Mouse (Mus musculus) embryonic facial prominence, embryonic 13.5 days (tissue): ENCODE measurements at regions not wholly inside any gene's neighbourhood (a gene's known extent, or its start where the extent isn't known, plus 50 kb on each side); places are given as distances from the start of the nearest gene placed in this dataset.

Experiments
- ATAC-seq: fragments of 200-750 bp; cut with Nextera tagmentation; 2 replicates; pipeline ENCODE4 v1.8.0; 2017; ENCODE audit warnings: low read depth; ENCODE audit not compliant: insufficient number of reproducible peaks, insufficient read depth, low FRiP score, low TSS enrichment
- H3K27ac ChIP-seq: fragments of 300-500 bp; sonication (generic); 2 replicates; pipeline ENCODE4 v1.5.1; 2015; ENCODE audit warnings: moderate library complexity, mild to moderate bottlenecking, inconsistent platforms
- H3K27me3 ChIP-seq: fragments of 300-500 bp; sonication (generic); 2 replicates; pipeline ENCODE4 v1.6.1; 2015; ENCODE audit warnings: mild to moderate bottlenecking, inconsistent platforms
- H3K36me3 ChIP-seq: fragments of 300-500 bp; sonication (generic); 2 replicates; pipeline ENCODE4 v1.6.1; 2015; ENCODE audit warnings: mild to moderate bottlenecking, inconsistent platforms
- H3K4me1 ChIP-seq: fragments of 300-500 bp; sonication (generic); 2 replicates; pipeline ENCODE4 v1.6.1; 2015; ENCODE audit warnings: inconsistent platforms
- H3K4me2 ChIP-seq: fragments of 300-500 bp; sonication (generic); 2 replicates; pipeline ENCODE4 v1.6.1; 2015; ENCODE audit warnings: moderate library complexity, mild to moderate bottlenecking, inconsistent platforms
- H3K4me3 ChIP-seq: fragments of 300-500 bp; sonication (generic); 2 replicates; pipeline ENCODE4 v1.5.1; 2015; ENCODE audit warnings: mild to moderate bottlenecking, inconsistent platforms
- H3K9ac ChIP-seq: fragments of 300-500 bp; sonication (generic); 2 replicates; pipeline ENCODE4 v1.6.1; 2015; ENCODE audit warnings: mild to moderate bottlenecking, inconsistent platforms
- H3K9me3 ChIP-seq: fragments of 300-500 bp; sonication (generic); 2 replicates; pipeline ENCODE4 v1.6.1; 2016; ENCODE audit warnings: inconsistent platforms
- WGBS: fragments of 180-500 bp; shearing (Covaris S2); methylation state at CpG from one replicate; pipeline ENCODE4 v1.1.7; 2015; ENCODE audit warnings: mixed read lengths; 5-methylcytosine and 5-hydroxymethylcytosine counted together

- no peak for ATAC-seq
- no peaks in the 10 kb centered on the region for H3K4me1 ChIP-seq
- H3K27me3 ChIP-seq = no peaks in the 10 kb centered on the region
- H3K9me3 ChIP-seq = no peaks in the 10 kb centered on the region
- no peaks in the 10 kb centered on the region for H3K36me3 ChIP-seq
- no peak overlapping the region for H3K4me3 ChIP-seq
- H3K9ac ChIP-seq = no peak overlapping the region
- no peak overlapping the region for H3K4me2 ChIP-seq
- no peak overlapping the region for H3K27ac ChIP-seq
- WGBS = 89% methylated on average over 2 of the region's 2 CpGs
These were observed 401.1 kb downstream of the Klf5 start for GRCm38 (mm10) chr14:99699545-99699944.

DNA sequence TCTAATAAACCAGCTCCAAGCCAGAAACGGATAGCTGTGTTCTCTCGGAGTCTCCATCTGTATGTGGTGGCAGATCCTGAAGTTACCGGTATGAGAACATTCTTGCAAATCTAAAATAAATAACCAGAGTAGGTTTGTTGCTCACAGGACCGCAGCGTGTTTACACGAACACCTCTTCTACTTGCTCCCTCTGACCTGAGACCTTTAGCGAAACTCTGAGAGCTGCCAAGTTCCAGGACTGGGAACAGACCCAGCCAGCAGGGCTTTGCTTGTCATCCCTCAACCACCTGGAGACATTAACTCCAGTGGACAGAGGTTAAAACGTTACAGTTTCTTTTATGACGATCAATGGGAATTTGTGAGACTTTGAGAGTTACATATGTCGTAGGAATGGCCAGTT lies 407.5 kb downstream of the Klf5 start:
- WGBS = 88% methylated on average over 10 of the region's 10 CpGs
- Histone ChIP-seq H3K27me3 (no peaks in the 10 kb centered on the region), H3K4me2 (no peak overlapping the region)

GRCm38 (mm10) chr14:99708066-99708465 lies 409.6 kb downstream of the Klf5 start:
- H3K9ac ChIP-seq = no peak overlapping the region
- no peak overlapping the region for H3K27ac ChIP-seq
- ATAC-seq = no peak
- no peaks in the 10 kb centered on the region for H3K27me3 ChIP-seq
- no peaks in the 10 kb centered on the region for H3K4me1 ChIP-seq
- 56% methylated on average over 2 of the region's 2 CpGs for WGBS
- H3K4me2 ChIP-seq = no peak overlapping the region
- H3K36me3 ChIP-seq = no peaks in the 10 kb centered on the region
- no peaks in the 10 kb centered on the region for H3K9me3 ChIP-seq
- no peak overlapping the region for H3K4me3 ChIP-seq

More for the DNA sequence above, 407.5 kb downstream of the Klf5 start:
- Histone ChIP-seq H3K4me3 (no peak overlapping the region), H3K27ac (no peak overlapping the region), H3K9me3 (no peaks in the 10 kb centered on the region), H3K9ac (no peak overlapping the region), H3K36me3 (no peaks in the 10 kb centered on the region), H3K4me1 (no peaks in the 10 kb centered on the region)
- no peak for ATAC-seq

GRCm38 (mm10) chr14:99709764-99710163 lies 411.3 kb downstream of the Klf5 start:
- H3K4me2 ChIP-seq = no peak overlapping the region
- no peak for ATAC-seq
- no peak overlapping the region for H3K27ac ChIP-seq
- 49% methylated on average over 2 of the region's 2 CpGs for WGBS
- H3K9me3 ChIP-seq = no peaks in the 10 kb centered on the region
- no peak overlapping the region for H3K4me3 ChIP-seq
- H3K36me3 ChIP-seq = no peaks in the 10 kb centered on the region
- H3K9ac ChIP-seq = no peak overlapping the region
- no peaks in the 10 kb centered on the region for H3K4me1 ChIP-seq
- H3K27me3 ChIP-seq = no peaks in the 10 kb centered on the region

DNA sequence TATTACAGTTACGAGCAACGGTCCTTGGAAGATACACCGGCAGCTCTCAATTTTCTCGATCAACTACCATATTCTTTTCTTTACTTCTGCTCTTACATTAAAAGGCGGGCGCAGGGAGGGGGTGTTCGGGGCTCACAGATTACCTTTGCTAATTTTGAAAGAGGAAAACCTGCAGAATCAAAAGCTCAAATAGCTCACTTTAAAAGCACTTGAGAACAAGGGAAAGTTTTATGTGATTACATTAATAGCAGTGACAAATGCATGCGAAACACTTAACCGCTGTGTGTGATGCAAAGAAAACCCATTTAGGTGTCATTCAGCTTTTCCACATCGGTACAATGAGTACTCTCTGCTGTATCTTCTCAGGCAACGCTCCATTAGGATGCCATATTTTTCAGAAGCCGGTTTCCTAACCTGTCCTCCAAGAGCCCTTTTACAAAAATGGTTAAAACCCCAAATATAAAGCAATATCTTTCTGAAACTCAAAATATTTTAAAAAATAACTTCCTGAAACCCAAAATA lies 412.2 kb downstream of the Klf5 start:
- Histone ChIP-seq H3K4me3 (no peak overlapping the region), H3K4me1 (no peaks in the 10 kb centered on the region), H3K27me3 (no peaks in the 10 kb centered on the region), H3K27ac (no peak overlapping the region), H3K36me3 (no peaks in the 10 kb centered on the region), H3K9ac (no peak overlapping the region), H3K9me3 (no peaks in the 10 kb centered on the region), H3K4me2 (no peak overlapping the region)
- WGBS = 88% methylated on average over 12 of the region's 12 CpGs
- no peak for ATAC-seq

DNA sequence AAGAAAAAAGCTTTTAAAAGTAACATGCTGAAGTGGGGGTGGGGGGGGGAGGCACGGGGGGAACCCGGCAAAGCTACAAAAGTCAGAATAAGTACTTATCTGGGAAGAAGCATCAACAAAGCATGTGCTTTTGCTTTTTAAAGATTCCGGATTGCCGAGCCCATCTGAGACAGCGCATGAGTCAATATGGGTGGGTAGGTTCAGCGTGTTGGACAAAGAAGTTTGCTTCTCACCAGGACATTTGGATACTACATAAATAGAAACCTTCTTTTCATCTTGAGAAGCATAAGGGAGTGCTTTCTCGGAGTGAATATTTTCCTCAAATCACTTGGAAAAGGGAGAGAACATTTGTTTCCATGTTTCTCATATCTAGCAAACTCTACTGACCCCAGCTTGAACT lies 414.1 kb downstream of the Klf5 start:
- H3K27me3 ChIP-seq = no peaks in the 10 kb centered on the region

GRCm38 (mm10) chr14:99713069-99713830 lies 414.8 kb downstream of the Klf5 start:
- ATAC-seq = no peak
- H3K4me3 ChIP-seq = no peak overlapping the region
- WGBS = 82% methylated on average over 8 of the region's 8 CpGs
- no peaks in the 10 kb centered on the region for H3K36me3 ChIP-seq
- no peaks in the 10 kb centered on the region for H3K9me3 ChIP-seq
- no peaks in the 10 kb centered on the region for H3K27me3 ChIP-seq
- no peak overlapping the region for H3K4me2 ChIP-seq
- no peak overlapping the region for H3K27ac ChIP-seq
- no peaks in the 10 kb centered on the region for H3K4me1 ChIP-seq
- H3K9ac ChIP-seq = no peak overlapping the region

More for the DNA sequence above, 414.1 kb downstream of the Klf5 start:
- no peak overlapping the region for H3K4me2 ChIP-seq
- H3K9ac ChIP-seq = no peak overlapping the region
- H3K27ac ChIP-seq = no peak overlapping the region
- H3K4me1 ChIP-seq = no peaks in the 10 kb centered on the region
- no peak overlapping the region for H3K4me3 ChIP-seq
- 80% methylated on average over 7 of the region's 7 CpGs for WGBS
- no peaks in the 10 kb centered on the region for H3K9me3 ChIP-seq
- ATAC-seq = no peak
- H3K36me3 ChIP-seq = no peaks in the 10 kb centered on the region

GRCm38 (mm10) chr14:99733474-99734199 lies 435.1 kb downstream of the Klf5 start:
- no peaks in the 10 kb centered on the region for H3K36me3 ChIP-seq
- H3K4me1 ChIP-seq = no peaks in the 10 kb centered on the region
- 85% methylated on average over 7 of the region's 7 CpGs for WGBS
- no peak overlapping the region for H3K27ac ChIP-seq
- no peak overlapping the region for H3K9ac ChIP-seq
- H3K27me3 ChIP-seq = no peaks in the 10 kb centered on the region
- ATAC-seq = no peak
- no peak overlapping the region for H3K4me3 ChIP-seq
- H3K9me3 ChIP-seq = no peaks in the 10 kb centered on the region
- H3K4me2 ChIP-seq = no peak overlapping the region

GRCm38 (mm10) chr14:99734200-99734567 lies 435.7 kb downstream of the Klf5 start:
- no peaks in the 10 kb centered on the region for H3K36me3 ChIP-seq
- no peak for ATAC-seq
- no peak overlapping the region for H3K4me2 ChIP-seq
- H3K4me3 ChIP-seq = no peak overlapping the region
- no peak overlapping the region for H3K9ac ChIP-seq
- no peaks in the 10 kb centered on the region for H3K9me3 ChIP-seq
- no peaks in the 10 kb centered on the region for H3K4me1 ChIP-seq
- H3K27ac ChIP-seq = no peak overlapping the region
- no peaks in the 10 kb centered on the region for H3K27me3 ChIP-seq
- 81% methylated on average over 7 of the region's 7 CpGs for WGBS

DNA sequence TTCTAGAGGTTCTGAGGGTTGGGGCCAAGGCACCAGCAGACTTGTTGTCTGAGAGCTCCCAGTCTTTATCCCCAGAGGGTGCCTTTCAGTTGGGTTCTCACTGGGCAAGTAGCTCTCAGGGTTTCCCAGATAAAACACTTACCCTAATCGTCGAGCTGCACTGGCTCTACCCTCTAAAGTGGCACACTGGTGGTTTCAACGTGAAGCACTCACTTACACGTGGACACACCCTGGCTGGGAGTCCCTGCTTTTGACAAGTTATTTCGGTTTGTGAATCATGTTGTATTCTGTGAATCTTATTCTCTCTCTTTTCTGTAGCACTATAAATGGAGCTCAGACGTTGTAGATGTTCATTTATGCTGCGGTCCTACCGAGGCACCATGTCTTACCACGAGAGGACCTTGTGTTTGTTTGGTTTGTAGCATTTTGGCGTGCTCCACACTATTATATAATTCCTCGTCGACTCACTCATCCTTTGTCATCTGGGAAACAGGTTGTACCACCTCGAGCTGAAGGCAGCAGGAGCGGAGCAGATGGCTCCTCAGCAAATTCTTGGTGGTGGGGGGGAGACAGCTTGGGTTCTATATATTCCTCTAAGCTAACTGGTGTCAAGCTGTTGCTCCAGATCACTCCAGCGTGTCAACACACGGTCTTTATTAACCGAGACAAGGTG lies 445.3 kb downstream of the Klf5 start:
- ATAC-seq = no peak
- Histone ChIP-seq H3K4me3 (no peak overlapping the region), H3K4me2 (no peak overlapping the region), H3K27me3 (no peaks in the 10 kb centered on the region), H3K4me1 (peaks cover 9% of the 10 kb centered on the region), H3K27ac (no peak overlapping the region), H3K36me3 (no peaks in the 10 kb centered on the region), H3K9me3 (no peaks in the 10 kb centered on the region), H3K9ac (no peak overlapping the region)
- WGBS = 77% methylated on average over 17 of the region's 17 CpGs

DNA sequence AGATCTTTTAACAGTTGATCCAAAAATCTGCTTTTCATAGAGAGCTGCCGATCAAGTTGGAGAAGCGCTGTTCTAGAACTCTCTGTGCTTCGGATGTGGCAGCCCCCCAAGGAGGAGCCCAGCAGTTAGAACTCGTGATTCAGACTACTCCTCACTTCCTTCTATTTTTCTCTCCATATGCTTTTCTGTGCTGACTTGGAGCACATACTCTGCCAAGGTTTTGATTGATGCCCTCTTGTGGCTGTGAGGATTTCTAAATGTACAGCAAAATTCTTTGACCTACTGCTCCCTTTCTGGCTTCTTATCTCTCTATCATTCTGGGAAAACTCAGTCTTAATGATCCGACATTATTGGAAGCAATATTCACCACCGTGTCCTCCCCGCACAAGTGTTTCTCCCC lies 446.7 kb downstream of the Klf5 start:
- H3K9ac ChIP-seq = no peak overlapping the region
- H3K4me1 ChIP-seq = peaks cover 9% of the 10 kb centered on the region
- H3K4me2 ChIP-seq = no peak overlapping the region
- no peak overlapping the region for H3K4me3 ChIP-seq
- no peak overlapping the region for H3K27ac ChIP-seq
- 67% methylated on average over 7 of the region's 7 CpGs for WGBS
- no peaks in the 10 kb centered on the region for H3K9me3 ChIP-seq
- no peak for ATAC-seq
- H3K27me3 ChIP-seq = no peaks in the 10 kb centered on the region
- H3K36me3 ChIP-seq = no peaks in the 10 kb centered on the region
